Mouse (Mus musculus): Measurements from ENCODE around the gene Dmd. TPM values are rescaled to one million over a fixed set of nuclear protein-coding genes. Genes with fewer than 3 reads are reported as not detected.

The Dmd gene
- polyA plus RNA-seq, 1 experiment from 2014 or later: 9.4 TPM

- TF ChIP-seq EP300 (IDR thresholded peaks at IDR 0.05; ENCODE audit: low read depth) (no peak), CTCF (IDR thresholded peaks at IDR 0.05; ENCODE audit: low read depth) (no peak)
- Histone ChIP-seq H3K36me3 (replicated peaks; ENCODE audit: insufficient read depth, low read length) (no peaks in the 10 kb centered on the region), H3K27ac (ENCODE audit: low read depth) (peak overlapping the region; percentile 34; the same call in 1 of the 2 replicates), H3K4me1 (ENCODE audit: insufficient read depth) (no peaks in the 10 kb centered on the region), H3K4me3 (ENCODE audit: low read depth, low read length) (peak overlapping the region; percentile 54), H3K9ac (replicated peaks) (peak overlapping the region; percentile 67), H3K4me2 (ENCODE audit: low read depth, low read length) (peak overlapping the region; percentile 67), H3K9me3 (ENCODE audit: low read length) (no peaks in the 10 kb centered on the region), H3K27me3 (ENCODE audit: insufficient read depth, low read length) (no peaks in the 10 kb centered on the region)
- DNase-seq (peak; percentile 69), ATAC-seq (peak; percentile 92)
- 27% methylated on average over 37 of the region's 47 CpGs for WGBS (ENCODE audit: insufficient replicate concordance)
Observed at GRCm38 (mm10) chrX:85048141-85049110, 2099.8 kb downstream of the Dmd start.

DNA sequence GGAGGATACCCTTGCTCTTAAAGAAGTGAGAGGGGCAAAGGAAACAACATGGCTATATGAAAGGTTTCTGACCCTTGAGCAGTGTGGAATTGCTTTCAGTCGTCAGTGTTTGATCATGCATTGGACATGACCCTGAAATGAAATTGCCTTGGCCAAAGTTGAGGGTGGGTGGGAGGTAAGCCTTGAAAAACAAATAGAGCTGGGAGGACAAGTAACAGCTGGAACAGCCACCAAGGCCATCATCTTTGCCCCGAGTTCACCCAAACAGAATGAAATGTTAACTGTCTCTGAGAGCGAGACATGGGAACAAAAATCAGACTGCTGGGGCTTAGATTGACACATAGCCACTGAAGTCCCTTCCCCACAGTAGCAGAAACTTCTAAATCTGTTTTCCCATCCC, 2100.9 kb downstream of the Dmd start:
- DNase-seq (peak; percentile 12), ATAC-seq (peak; percentile 33)
- Histone ChIP-seq H3K9me3 (ENCODE audit: low read length) (no peaks in the 10 kb centered on the region), H3K36me3 (replicated peaks; ENCODE audit: insufficient read depth, low read length) (no peaks in the 10 kb centered on the region), H3K4me1 (ENCODE audit: insufficient read depth) (no peaks in the 10 kb centered on the region), H3K27me3 (ENCODE audit: insufficient read depth, low read length) (no peaks in the 10 kb centered on the region), H3K9ac (replicated peaks) (no peak overlapping the region), H3K4me2 (ENCODE audit: low read depth, low read length) (peak overlapping the region; percentile 67), H3K27ac (ENCODE audit: low read depth) (peak overlapping the region; percentile 34), H3K4me3 (ENCODE audit: low read depth, low read length) (peak overlapping the region; percentile 54; the same call in 1 of the 2 replicates)
- WGBS (ENCODE audit: insufficient replicate concordance): 51% methylated on average over 3 of the region's 3 CpGs
- TF ChIP-seq EP300 (IDR thresholded peaks at IDR 0.05; ENCODE audit: low read depth): no peak
- TF ChIP-seq CTCF (IDR thresholded peaks at IDR 0.05; ENCODE audit: low read depth): no peak

GRCm38 (mm10) chrX:85073602-85074001, 2124.9 kb downstream of the Dmd start:
- Histone ChIP-seq H3K4me3 (ENCODE audit: low read depth, low read length) (no peak overlapping the region), H3K36me3 (replicated peaks; ENCODE audit: insufficient read depth, low read length) (no peaks in the 10 kb centered on the region), H3K27ac (ENCODE audit: low read depth) (no peak overlapping the region), H3K4me1 (ENCODE audit: insufficient read depth) (no peaks in the 10 kb centered on the region), H3K4me2 (ENCODE audit: low read depth, low read length) (no peak overlapping the region), H3K9me3 (ENCODE audit: low read length) (no peaks in the 10 kb centered on the region), H3K9ac (replicated peaks) (no peak overlapping the region), H3K27me3 (ENCODE audit: insufficient read depth, low read length) (no peaks in the 10 kb centered on the region)
- whole genome bisulfite sequencing (ENCODE audit: insufficient replicate concordance): 30% methylated on average over 4 of the region's 4 CpGs
- ATAC-seq: no peak
- peak; percentile 12 for DNase-seq
- TF ChIP-seq EP300 (IDR thresholded peaks at IDR 0.05; ENCODE audit: low read depth) (peak; percentile 44; the same call in 1 of the 2 replicates), CTCF (IDR thresholded peaks at IDR 0.05; ENCODE audit: low read depth) (no peak)

DNA sequence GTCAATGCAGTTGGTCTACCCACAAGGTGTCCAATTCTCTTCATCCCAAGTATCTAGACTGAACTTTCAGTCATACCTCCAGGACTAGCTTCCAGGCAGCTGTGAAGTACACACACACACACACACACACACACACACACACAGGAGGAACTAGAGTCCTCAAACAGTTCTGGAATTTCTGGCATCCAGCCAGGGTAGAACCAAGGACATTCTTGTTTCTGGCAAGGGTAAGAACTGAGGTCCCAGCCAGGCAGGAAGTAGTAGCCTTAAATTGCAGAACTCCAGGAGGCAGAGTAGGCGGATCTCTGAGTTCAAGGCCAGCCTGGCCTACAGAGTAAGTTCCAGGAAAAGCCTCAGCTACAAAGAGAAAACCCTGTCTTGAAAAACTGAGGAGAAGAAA, 2128.2 kb downstream of the Dmd start:
- H3K36me3 ChIP-seq (replicated peaks; ENCODE audit: insufficient read depth, low read length): no peaks in the 10 kb centered on the region
- no peak overlapping the region for H3K4me2 ChIP-seq (ENCODE audit: low read depth, low read length)
- H3K9me3 ChIP-seq (ENCODE audit: low read length): no peaks in the 10 kb centered on the region
- TF ChIP-seq CTCF (IDR thresholded peaks at IDR 0.05; ENCODE audit: low read depth) (no peak), EP300 (IDR thresholded peaks at IDR 0.05; ENCODE audit: low read depth) (no peak)
- WGBS (ENCODE audit: insufficient replicate concordance): 62% methylated on average over 1 of the region's 1 CpGs
- no peaks in the 10 kb centered on the region for H3K4me1 ChIP-seq (ENCODE audit: insufficient read depth)
- no peaks in the 10 kb centered on the region for H3K27me3 ChIP-seq (ENCODE audit: insufficient read depth, low read length)
- no peak overlapping the region for H3K27ac ChIP-seq (ENCODE audit: low read depth)
- no peak overlapping the region for H3K9ac ChIP-seq (replicated peaks)
- peak; percentile 12 for DNase-seq
- no peak for ATAC-seq
- H3K4me3 ChIP-seq (ENCODE audit: low read depth, low read length): no peak overlapping the region

- Histone ChIP-seq H3K9me3 (ENCODE audit: low read length) (no peaks in the 10 kb centered on the region), H3K36me3 (replicated peaks; ENCODE audit: insufficient read depth, low read length) (no peaks in the 10 kb centered on the region), H3K4me3 (ENCODE audit: low read depth, low read length) (no peak overlapping the region), H3K9ac (replicated peaks) (no peak overlapping the region), H3K27me3 (ENCODE audit: insufficient read depth, low read length) (no peaks in the 10 kb centered on the region), H3K27ac (ENCODE audit: low read depth) (no peak overlapping the region), H3K4me2 (ENCODE audit: low read depth, low read length) (no peak overlapping the region), H3K4me1 (ENCODE audit: insufficient read depth) (no peaks in the 10 kb centered on the region)
- 71% methylated on average over 1 of the region's 1 CpGs for WGBS (ENCODE audit: insufficient replicate concordance)
- DNase-seq (no peak), ATAC-seq (no peak)
- TF ChIP-seq CTCF (IDR thresholded peaks at IDR 0.05; ENCODE audit: low read depth): no peak
- no peak for TF ChIP-seq EP300 (IDR thresholded peaks at IDR 0.05; ENCODE audit: low read depth)
Observed at GRCm38 (mm10) chrX:85077605-85078004, 2128.9 kb downstream of the Dmd start.

GRCm38 (mm10) chrX:85079174-85079573, 2130.5 kb downstream of the Dmd start:
- H3K4me2 ChIP-seq (ENCODE audit: low read depth, low read length): no peak overlapping the region
- no peaks in the 10 kb centered on the region for H3K36me3 ChIP-seq (replicated peaks; ENCODE audit: insufficient read depth, low read length)
- TF ChIP-seq CTCF (IDR thresholded peaks at IDR 0.05; ENCODE audit: low read depth): no peak
- DNase-seq (no peak), ATAC-seq (no peak)
- 49% methylated on average over 2 of the region's 2 CpGs for WGBS (ENCODE audit: insufficient replicate concordance)
- H3K27ac ChIP-seq (ENCODE audit: low read depth): no peak overlapping the region
- no peak overlapping the region for H3K9ac ChIP-seq (replicated peaks)
- no peak overlapping the region for H3K4me3 ChIP-seq (ENCODE audit: low read depth, low read length)
- no peaks in the 10 kb centered on the region for H3K27me3 ChIP-seq (ENCODE audit: insufficient read depth, low read length)
- no peaks in the 10 kb centered on the region for H3K4me1 ChIP-seq (ENCODE audit: insufficient read depth)
- H3K9me3 ChIP-seq (ENCODE audit: low read length): no peaks in the 10 kb centered on the region
